Mouse (Mus musculus) brain, embryonic 14.5 days (tissue): ENCODE data around the gene Ift43.

Experiments used
- CTCF ChIP-seq: fragments of 200-500 bp; IDR thresholded peaks from 2 replicates; pipeline ENCODE4 v1.5.1; 2012; ENCODE audit warnings: inconsistent platforms, mild to moderate bottlenecking, moderate library complexity, borderline replicate concordance; ENCODE audit not compliant: insufficient read depth, insufficient read length; ENCODE audit errors: extremely low read depth
- POLR2A ChIP-seq: fragments of 200-500 bp; IDR thresholded peaks from 2 replicates; pipeline ENCODE4 v1.6.1; 2012; ENCODE audit warnings: mild to moderate bottlenecking, inconsistent platforms, borderline replicate concordance; ENCODE audit not compliant: poor library complexity, insufficient read depth, insufficient read length, severe bottlenecking; ENCODE audit errors: extremely low read depth

GRCm38 (mm10) chr12:86071432-86071831 lies 10.9 kb upstream of the Ift43 start:
- TF ChIP-seq CTCF (no peak), POLR2A (no peak)
